Mouse (Mus musculus): ENCODE measurements around the gene Ildr1.

DNA sequence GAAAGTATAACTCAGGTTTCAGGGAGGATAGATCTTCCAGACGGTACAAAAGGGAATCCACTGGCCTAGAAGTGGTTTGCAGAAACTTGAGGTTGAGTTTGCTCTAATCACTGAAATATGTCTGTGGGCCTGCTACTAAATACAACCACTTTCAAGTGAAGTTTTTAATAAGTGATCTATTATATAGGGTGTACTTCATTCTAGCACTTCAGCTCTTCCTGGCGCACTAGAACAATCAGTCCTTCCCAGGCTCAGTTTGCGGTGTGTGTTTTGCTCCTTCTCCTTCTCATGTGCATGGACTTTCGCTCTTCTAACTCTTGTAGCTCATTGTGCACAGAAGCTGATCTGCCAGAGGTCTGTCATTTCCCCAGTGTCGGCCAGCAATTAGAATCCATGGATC, 79.2 kb downstream of the Ildr1 start:
- TF ChIP-seq POLR2A (IDR thresholded peaks at IDR 0.05; ENCODE audit: borderline replicate concordance, insufficient read depth, low read length) = no peak
- no peak for TF ChIP-seq CTCF (IDR thresholded peaks at IDR 0.05; ENCODE audit: borderline replicate concordance, insufficient read depth, low read depth, low read length)
